Mouse (Mus musculus) E14TG2a.4 (cell line): ENCODE measurements around the gene Timm8b.

Source experiments
- H3K27me3 ChIP-seq: 2 replicates; pipeline ENCODE4 v1.6.1; 2014; ENCODE audit warnings: low read length, control low read depth; ENCODE audit not compliant: insufficient read depth
- H3K36me3 ChIP-seq: 2 replicates; pipeline ENCODE4 v1.6.1; 2014; ENCODE audit warnings: low read length, control low read depth; ENCODE audit not compliant: insufficient read depth
- H3K4me1 ChIP-seq: replicated peaks from 2 replicates; pipeline ENCODE4 v1.6.1; 2014; ENCODE audit warnings: low read depth, low read length, control low read depth
- H3K4me3 ChIP-seq: replicated peaks from 2 replicates; pipeline ENCODE4 v1.5.1; 2014; ENCODE audit warnings: mild to moderate bottlenecking, low read length
- H3K9me3 ChIP-seq: 2 replicates; pipeline ENCODE4 v1.6.1; 2014; ENCODE audit warnings: low read length, control low read depth
- CTCF ChIP-seq: conservative IDR thresholded peaks from 2 replicates; pipeline ENCODE4 v1.5.1; 2014; ENCODE audit warnings: low read length
- NANOG ChIP-seq: IDR thresholded peaks from 2 replicates; pipeline ENCODE4 v1.6.1; 2014; ENCODE audit warnings: borderline replicate concordance, low read length, mixed read lengths
- POU5F1 ChIP-seq: IDR thresholded peaks from 2 replicates; pipeline ENCODE4 v1.6.1; 2014; ENCODE audit warnings: low read length, borderline replicate concordance

Timm8b gene

DNA sequence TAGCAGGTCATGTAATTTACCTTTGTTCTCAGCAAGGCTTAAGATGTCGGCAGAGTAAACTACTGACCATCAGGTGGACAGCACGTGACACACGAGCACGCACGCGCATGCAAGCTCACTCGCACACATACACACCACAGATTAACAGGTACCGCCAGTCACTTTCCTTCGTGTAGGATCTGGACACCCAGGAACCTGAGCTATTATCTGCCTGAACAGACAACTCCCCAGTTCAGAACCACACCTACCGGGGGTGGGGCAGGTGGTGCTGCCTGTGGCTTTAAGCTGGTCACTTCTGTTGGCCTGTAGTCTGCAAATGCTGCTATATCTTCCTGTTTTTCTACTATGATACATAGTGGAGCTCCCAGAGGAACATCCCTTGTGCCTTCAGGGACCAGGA lies 46.8 kb downstream of the Timm8b start:
- TF ChIP-seq POU5F1: no peak
- TF ChIP-seq NANOG: no peak
- no peak for TF ChIP-seq CTCF
- no peaks in the 10 kb centered on the region for H3K27me3 ChIP-seq
- no peak overlapping the region for H3K4me3 ChIP-seq
- no peaks in the 10 kb centered on the region for H3K9me3 ChIP-seq
- H3K36me3 ChIP-seq: peaks cover 56% of the 10 kb centered on the region
- H3K4me1 ChIP-seq: peaks cover 8% of the 10 kb centered on the region; the same call in 1 of the 2 replicates
